In genomic region chr7:110615151-110615631, GRCm38 (mm10) we compare ENCODE assay signal across 8 mouse cellular contexts. TPM values are rescaled to one million over a fixed set of nuclear protein-coding genes. Genes with fewer than 3 reads are reported as not detected.
A peak's percentile ranks its signal among the peaks of the same experiment; 100 is the strongest.
DNase-seq lines count a peak whose midpoint lies in the region; ATAC-seq and TF ChIP-seq lines count a peak whose summit lies in the region.

No protein-coding gene starts in this region.

- 0% methylated on average over 19 of the region's 20 CpGs for WGBS in forebrain, embryonic 13.5 days

- no peaks in the 10 kb centered on the region for H3K36me3 ChIP-seq in E14TG2a.4 (ENCODE audit: insufficient read depth, low read length)
- no peaks in the 10 kb centered on the region for H3K36me3 ChIP-seq in forebrain, embryonic 13.5 days (ENCODE audit: poor library complexity, severe bottlenecking)

- no peaks in the 10 kb centered on the region for H3K9me3 ChIP-seq in E14TG2a.4 (ENCODE audit: low read length)
- H3K9me3 ChIP-seq in forebrain, embryonic 13.5 days (replicated peaks): no peaks in the 10 kb centered on the region

- H3K9ac ChIP-seq in forebrain, embryonic 13.5 days: peak overlapping the region; percentile 92

- TF ChIP-seq CTCF in E14TG2a.4 (conservative IDR thresholded peaks at IDR 0.05; ENCODE audit: low read length): no peak

- DNase-seq in adrenal gland, postnatal 14 days: peak; percentile 80
- DNase-seq in heart, postnatal 25 days (ENCODE audit: low spot score): peak; percentile 58
- DNase-seq in kidney, postnatal 4 days: peak; percentile 77 to 88
- peak; percentile 81 to 84 for DNase-seq in lung, adult 18-20 months
- peak; percentile 68 for DNase-seq in ovary, postnatal 36 days (ENCODE audit: low spot score)
- DNase-seq in natural killer cell, adult 2 months (ENCODE audit: low spot score in 2 of 2): no peak

- H3K27me3 ChIP-seq in E14TG2a.4 (ENCODE audit: insufficient read depth, low read length): peaks cover 3% of the 10 kb centered on the region; the same call in 1 of the 2 replicates
- H3K27me3 ChIP-seq in forebrain, embryonic 13.5 days: peaks cover 13% of the 10 kb centered on the region

- H3K4me2 ChIP-seq in forebrain, embryonic 13.5 days: peak overlapping the region; percentile 79

- ATAC-seq in forebrain, embryonic 13.5 days: peak; percentile 25; the same call in 1 of the 2 replicates

- peak overlapping the region; percentile 85 for H3K4me3 ChIP-seq in E14TG2a.4 (replicated peaks; ENCODE audit: low read length)
- peak overlapping the region; percentile 87 for H3K4me3 ChIP-seq in forebrain, embryonic 13.5 days

- peak overlapping the region; percentile 98 for H3K27ac ChIP-seq in forebrain, embryonic 13.5 days

- peaks cover 53% of the 10 kb centered on the region for H3K4me1 ChIP-seq in E14TG2a.4 (replicated peaks; ENCODE audit: low read depth, low read length)
- peaks cover 19% of the 10 kb centered on the region for H3K4me1 ChIP-seq in forebrain, embryonic 13.5 days

- intact Hi-C loops in heart, postnatal 25 days (cut with DNase I): no loop called here

RNA-seq across cellular contexts. Expression of gene Sbf2, which starts 0.5 kb away (rescaled TPM):
- total RNA-seq in adrenal gland, postnatal 14 days (2021): 51.9 and 52.1 TPM in 2 replicates
- 51.8 and 54.9 TPM in 2 replicates for polyA plus RNA-seq in forebrain, embryonic 13.5 days (2015; fragmentation: Nextera tagmentation; extraction: Ambion mirVana)
- total RNA-seq in heart, postnatal 25 days (2021): 10 to 100 TPM; 48.7 to 49.7 TPM

RNA-seq across cellular contexts. Expression of gene Adm, which starts 12.3 kb away (rescaled TPM):
- 17.3 and 18.6 TPM in 2 replicates for total RNA-seq in adrenal gland, postnatal 14 days (2021)
- 3.9 and 4.9 TPM in 2 replicates for polyA plus RNA-seq in forebrain, embryonic 13.5 days (2015; fragmentation: Nextera tagmentation; extraction: Ambion mirVana)
- total RNA-seq in heart, postnatal 25 days (2021): 10 to 100 TPM in 1 of 2 experiments, 1 to 10 TPM in 1; 9.6 to 13.0 TPM

Comparison
In these comparisons a context has a peak if more than half of its experiments do, and no peak if none do; other contexts are left out.
1. DNase-seq: peak in adrenal gland, postnatal 14 days (single experiment), heart, postnatal 25 days (single experiment), kidney, postnatal 4 days (2 of 2), lung, adult 18-20 months (2 of 2) and ovary, postnatal 36 days (single experiment); none in natural killer cell, adult 2 months (0 of 2).